ENCODE assay signal across 9 mouse cellular contexts in genomic region chr10:80208841-80209371, GRCm38 (mm10). TPM values are rescaled to one million over a fixed set of nuclear protein-coding genes. Genes with fewer than 3 reads are reported as not detected.
DNase-seq lines count a peak whose midpoint lies in the region; ATAC-seq and TF ChIP-seq lines count a peak whose summit lies in the region.
"Had no signal": no experiment of that assay in that cellular context is flagged by ENCODE, and none has a peak within 500 bp of the region (broad histone marks: within the 10 kb centered on the region; RNA-seq: fewer than 3 reads in every experiment).

No protein-coding gene starts in this region.

- H3K27me3 ChIP-seq in forebrain, postnatal 0 days (ENCODE audit: insufficient read depth, low read length) = no peaks in the 10 kb centered on the region
- H3K27me3 ChIP-seq in midbrain, embryonic 15.5 days (replicated peaks) = no peaks in the 10 kb centered on the region

- 4% methylated on average over 24 of the region's 24 CpGs for whole genome bisulfite sequencing in forebrain, postnatal 0 days
- 5% methylated on average over 24 of the region's 24 CpGs for WGBS in midbrain, embryonic 15.5 days

- intact Hi-C loops in heart, postnatal 14 days (cut with DNase I) = no loop called here

- no peak for TF ChIP-seq POLR2A in brain, embryonic 14.5 days (IDR thresholded peaks at IDR 0.05; ENCODE audit: borderline replicate concordance, extremely low read depth, insufficient read depth, insufficient read length, poor library complexity, severe bottlenecking)

- H3K36me3 ChIP-seq in forebrain, postnatal 0 days (ENCODE audit: insufficient read depth) = no peaks in the 10 kb centered on the region
- no peaks in the 10 kb centered on the region for H3K36me3 ChIP-seq in midbrain, embryonic 15.5 days (replicated peaks)
- H3K36me3 ChIP-seq: liver, embryonic 13.5 days had no signal

- peak; percentile 64 for ATAC-seq in forebrain, postnatal 0 days
- peak; percentile 68 for ATAC-seq in midbrain, embryonic 15.5 days (replicated peaks)

- peaks cover 7% of the 10 kb centered on the region; the same call in 1 of the 2 replicates for H3K4me1 ChIP-seq in forebrain, postnatal 0 days (ENCODE audit: insufficient read depth)
- peaks cover 30% of the 10 kb centered on the region for H3K4me1 ChIP-seq in midbrain, embryonic 15.5 days
- H3K4me1 ChIP-seq: liver, embryonic 13.5 days had no signal

- TF ChIP-seq CTCF in brain, embryonic 14.5 days (IDR thresholded peaks at IDR 0.05; ENCODE audit: borderline replicate concordance, extremely low read depth, insufficient read depth, insufficient read length) = no peak
- TF ChIP-seq CTCF in forebrain, postnatal 0 days (IDR thresholded peaks at IDR 0.05; ENCODE audit: low read depth) = no peak

- peak overlapping the region; percentile 29 for H3K9ac ChIP-seq in forebrain, postnatal 0 days
- H3K9ac ChIP-seq in midbrain, embryonic 15.5 days = peak overlapping the region; percentile 35
- H3K9ac ChIP-seq: liver, embryonic 13.5 days had no signal

- no peaks in the 10 kb centered on the region for H3K9me3 ChIP-seq in forebrain, postnatal 0 days (ENCODE audit: low read length)
- H3K9me3 ChIP-seq in midbrain, embryonic 15.5 days = no peaks in the 10 kb centered on the region
- H3K9me3 ChIP-seq: liver, embryonic 13.5 days had no signal

- DNase-seq in kidney, adult 18-20 months = peak; percentile 16
- DNase-seq in kidney, postnatal 25 days = no peak
- DNase-seq in brain, embryonic 14.5 days (ENCODE audit: low read depth) = peak; percentile 86
- DNase-seq in forebrain, postnatal 0 days = peak; percentile 73
- DNase-seq in testis, postnatal 10 days (ENCODE audit: low spot score) = no peak
- no peak for DNase-seq in gastrocnemius, postnatal 4 days (ENCODE audit: low spot score in 2 of 2)
- DNase-seq in heart, postnatal 14 days = no peak
- DNase-seq: liver, embryonic 13.5 days had no signal

- peak overlapping the region; percentile 34 for H3K4me2 ChIP-seq in forebrain, postnatal 0 days (ENCODE audit: low read depth)
- H3K4me2 ChIP-seq in midbrain, embryonic 15.5 days = peak overlapping the region; percentile 44
- H3K4me2 ChIP-seq: liver, embryonic 13.5 days had no signal

- peak overlapping the region; percentile 69 for H3K27ac ChIP-seq in forebrain, postnatal 0 days (ENCODE audit: low read depth, low read length)
- H3K27ac ChIP-seq in midbrain, embryonic 15.5 days = peak overlapping the region; percentile 88
- H3K27ac ChIP-seq: liver, embryonic 13.5 days had no signal

- H3K4me3 ChIP-seq in forebrain, postnatal 0 days (ENCODE audit: low read depth, low read length) = no peak overlapping the region
- H3K4me3 ChIP-seq in midbrain, embryonic 15.5 days = peak overlapping the region; percentile 12; the same call in 1 of the 2 replicates
- H3K4me3 ChIP-seq: liver, embryonic 13.5 days had no signal

RNA-seq across cellular contexts. Expression of gene Mum1, which starts 17.3 kb away (rescaled TPM):
- 59.1 and 61.2 TPM in 2 replicates for polyA plus RNA-seq in brain, embryonic 14.5 days (2012; rRNA removed)
- total RNA-seq in forebrain, postnatal 0 days (2014; rRNA removed) = 57.6 and 60.7 TPM in 2 replicates
- polyA plus RNA-seq in forebrain, postnatal 0 days (2015; fragmentation: Nextera tagmentation; extraction: Ambion mirVana) = 41.1 and 50.4 TPM in 2 replicates
- polyA plus RNA-seq in midbrain, embryonic 15.5 days (2015; fragmentation: Nextera tagmentation; extraction: Ambion mirVana) = 56.4 and 59.5 TPM in 2 replicates
- total RNA-seq in gastrocnemius, postnatal 4 days (2021) = 10 to 100 TPM; 61.3 to 61.5 TPM
- 10 to 100 TPM; 17.0 to 21.0 TPM for total RNA-seq in heart, postnatal 14 days (2021)

RNA-seq across cellular contexts. Expression of gene Efna2, which starts 29.6 kb away (rescaled TPM):
- polyA plus RNA-seq in brain, embryonic 14.5 days (2012; rRNA removed) = 57.2 and 66.4 TPM in 2 replicates
- 29.0 and 30.9 TPM in 2 replicates for total RNA-seq in forebrain, postnatal 0 days (2014; rRNA removed)
- 30.6 and 31.3 TPM in 2 replicates for polyA plus RNA-seq in forebrain, postnatal 0 days (2015; fragmentation: Nextera tagmentation; extraction: Ambion mirVana)
- 53.4 and 54.6 TPM in 2 replicates for polyA plus RNA-seq in midbrain, embryonic 15.5 days (2015; fragmentation: Nextera tagmentation; extraction: Ambion mirVana)
- total RNA-seq in gastrocnemius, postnatal 4 days (2021) = 1 to 10 TPM; 3.5 to 3.7 TPM
- total RNA-seq in heart, postnatal 14 days (2021) = 1 to 10 TPM; 1.1 to 1.4 TPM

RNA-seq across cellular contexts. Expression of gene 1600002K03Rik, which starts 36.2 kb away (rescaled TPM):
- polyA plus RNA-seq in brain, embryonic 14.5 days (2012; rRNA removed) = 18.5 and 21.2 TPM in 2 replicates
- 4.2 and 5.0 TPM in 2 replicates for total RNA-seq in forebrain, postnatal 0 days (2014; rRNA removed)
- 5.0 and 6.0 TPM in 2 replicates for polyA plus RNA-seq in forebrain, postnatal 0 days (2015; fragmentation: Nextera tagmentation; extraction: Ambion mirVana)
- polyA plus RNA-seq in midbrain, embryonic 15.5 days (2015; fragmentation: Nextera tagmentation; extraction: Ambion mirVana) = 13.3 and 14.7 TPM in 2 replicates
- 1 to 10 TPM; 3.4 to 3.8 TPM for total RNA-seq in gastrocnemius, postnatal 4 days (2021)
- 1 to 10 TPM; 3.8 to 4.7 TPM for total RNA-seq in heart, postnatal 14 days (2021)

RNA-seq across cellular contexts. Expression of gene Ndufs7, which starts 40.0 kb away (rescaled TPM):
- polyA plus RNA-seq in brain, embryonic 14.5 days (2012; rRNA removed) = 272 and 426 TPM in 2 replicates
- 162 and 212 TPM in 2 replicates for total RNA-seq in forebrain, postnatal 0 days (2014; rRNA removed)
- polyA plus RNA-seq in forebrain, postnatal 0 days (2015; fragmentation: Nextera tagmentation; extraction: Ambion mirVana) = 343 and 394 TPM in 2 replicates
- 290 and 305 TPM in 2 replicates for polyA plus RNA-seq in midbrain, embryonic 15.5 days (2015; fragmentation: Nextera tagmentation; extraction: Ambion mirVana)
- 100 to 1,000 TPM; 327 to 331 TPM for total RNA-seq in gastrocnemius, postnatal 4 days (2021)
- total RNA-seq in heart, postnatal 14 days (2021) = 100 to 1,000 TPM; 728 to 743 TPM

RNA-seq across cellular contexts. Expression of gene Cirbp, which starts 43.1 kb away (rescaled TPM):
- 381 and 490 TPM in 2 replicates for polyA plus RNA-seq in brain, embryonic 14.5 days (2012; rRNA removed)
- 345 and 424 TPM in 2 replicates for total RNA-seq in forebrain, postnatal 0 days (2014; rRNA removed)
- polyA plus RNA-seq in forebrain, postnatal 0 days (2015; fragmentation: Nextera tagmentation; extraction: Ambion mirVana) = 834 and 838 TPM in 2 replicates
- polyA plus RNA-seq in midbrain, embryonic 15.5 days (2015; fragmentation: Nextera tagmentation; extraction: Ambion mirVana) = 364 and 392 TPM in 2 replicates
- 100 to 1,000 TPM; 107 to 153 TPM for total RNA-seq in gastrocnemius, postnatal 4 days (2021)
- 10 to 100 TPM; 40.4 to 64.3 TPM for total RNA-seq in heart, postnatal 14 days (2021)

Comparison
In these comparisons a context has a peak if more than half of its experiments do, and no peak if none do; other contexts are left out.
1. DNase-seq: peak in kidney, adult 18-20 months (single experiment), brain, embryonic 14.5 days (single experiment) and forebrain, postnatal 0 days (single experiment); none in kidney, postnatal 25 days (0 of 2), testis, postnatal 10 days (single experiment), gastrocnemius, postnatal 4 days (0 of 2) and heart, postnatal 14 days (0 of 2).